Mouse (Mus musculus): ENCODE data around the gene Fgf12. TPM values are rescaled to one million over a fixed set of nuclear protein-coding genes. Genes with fewer than 3 reads are reported as not detected.

Gene Fgf12
- polyA plus RNA-seq, 1 experiment = 18.0 TPM

- peak; percentile 85 for DNase-seq (ENCODE audit: low read depth)
- TF ChIP-seq POLR2A (IDR thresholded peaks at IDR 0.05; ENCODE audit: borderline replicate concordance, extremely low read depth, insufficient read depth, insufficient read length, poor library complexity, severe bottlenecking) = no peak
- TF ChIP-seq CTCF (IDR thresholded peaks at IDR 0.05; ENCODE audit: borderline replicate concordance, extremely low read depth, insufficient read depth, insufficient read length) = no peak
Measured at GRCm38 (mm10) chr16:28402701-28403100, 350.2 kb downstream of the Fgf12 start.

- peak; percentile 60 for DNase-seq (ENCODE audit: low read depth)
- TF ChIP-seq CTCF (IDR thresholded peaks at IDR 0.05; ENCODE audit: borderline replicate concordance, extremely low read depth, insufficient read depth, insufficient read length) (no peak), POLR2A (IDR thresholded peaks at IDR 0.05; ENCODE audit: borderline replicate concordance, extremely low read depth, insufficient read depth, insufficient read length, poor library complexity, severe bottlenecking) (no peak)
Measured at GRCm38 (mm10) chr16:28391283-28391682, 361.6 kb downstream of the Fgf12 start.

- DNase-seq (ENCODE audit: low read depth) = no peak
Measured at GRCm38 (mm10) chr16:28389114-28389513, 363.8 kb downstream of the Fgf12 start.

GRCm38 (mm10) chr16:28374790-28375189, 378.1 kb downstream of the Fgf12 start:
- TF ChIP-seq CTCF (IDR thresholded peaks at IDR 0.05; ENCODE audit: borderline replicate concordance, extremely low read depth, insufficient read depth, insufficient read length) (no peak), POLR2A (IDR thresholded peaks at IDR 0.05; ENCODE audit: borderline replicate concordance, extremely low read depth, insufficient read depth, insufficient read length, poor library complexity, severe bottlenecking) (no peak)

More at GRCm38 (mm10) chr16:28389114-28389513, 363.8 kb downstream of the Fgf12 start:
- TF ChIP-seq CTCF (IDR thresholded peaks at IDR 0.05; ENCODE audit: borderline replicate concordance, extremely low read depth, insufficient read depth, insufficient read length) = no peak
- TF ChIP-seq POLR2A (IDR thresholded peaks at IDR 0.05; ENCODE audit: borderline replicate concordance, extremely low read depth, insufficient read depth, insufficient read length, poor library complexity, severe bottlenecking) = no peak

GRCm38 (mm10) chr16:28373311-28373710, 379.6 kb downstream of the Fgf12 start:
- no peak for DNase-seq (ENCODE audit: low read depth)
- TF ChIP-seq CTCF (IDR thresholded peaks at IDR 0.05; ENCODE audit: borderline replicate concordance, extremely low read depth, insufficient read depth, insufficient read length) (no peak), POLR2A (IDR thresholded peaks at IDR 0.05; ENCODE audit: borderline replicate concordance, extremely low read depth, insufficient read depth, insufficient read length, poor library complexity, severe bottlenecking) (no peak)

More at GRCm38 (mm10) chr16:28374790-28375189, 378.1 kb downstream of the Fgf12 start:
- DNase-seq (ENCODE audit: low read depth) = no peak

GRCm38 (mm10) chr16:28350624-28351023, 402.2 kb downstream of the Fgf12 start:
- peak; percentile 41 for DNase-seq (ENCODE audit: low read depth)
- no peak for TF ChIP-seq POLR2A (IDR thresholded peaks at IDR 0.05; ENCODE audit: borderline replicate concordance, extremely low read depth, insufficient read depth, insufficient read length, poor library complexity, severe bottlenecking)
- TF ChIP-seq CTCF (IDR thresholded peaks at IDR 0.05; ENCODE audit: borderline replicate concordance, extremely low read depth, insufficient read depth, insufficient read length) = no peak

GRCm38 (mm10) chr16:28345323-28345722, 407.5 kb downstream of the Fgf12 start:
- TF ChIP-seq POLR2A (IDR thresholded peaks at IDR 0.05; ENCODE audit: borderline replicate concordance, extremely low read depth, insufficient read depth, insufficient read length, poor library complexity, severe bottlenecking) = no peak
- no peak for TF ChIP-seq CTCF (IDR thresholded peaks at IDR 0.05; ENCODE audit: borderline replicate concordance, extremely low read depth, insufficient read depth, insufficient read length)
- DNase-seq (ENCODE audit: low read depth) = peak; percentile 75

GRCm38 (mm10) chr16:28337930-28338329, 414.9 kb downstream of the Fgf12 start:
- TF ChIP-seq CTCF (IDR thresholded peaks at IDR 0.05; ENCODE audit: borderline replicate concordance, extremely low read depth, insufficient read depth, insufficient read length) (0 out of 2 replicates have a peak, but pooled peaks have one; percentile 1), POLR2A (IDR thresholded peaks at IDR 0.05; ENCODE audit: borderline replicate concordance, extremely low read depth, insufficient read depth, insufficient read length, poor library complexity, severe bottlenecking) (no peak)
- no peak for DNase-seq (ENCODE audit: low read depth)

- no peak for DNase-seq (ENCODE audit: low read depth)
- TF ChIP-seq POLR2A (IDR thresholded peaks at IDR 0.05; ENCODE audit: borderline replicate concordance, extremely low read depth, insufficient read depth, insufficient read length, poor library complexity, severe bottlenecking) = no peak
- no peak for TF ChIP-seq CTCF (IDR thresholded peaks at IDR 0.05; ENCODE audit: borderline replicate concordance, extremely low read depth, insufficient read depth, insufficient read length)
Measured at GRCm38 (mm10) chr16:28336700-28337099, 416.2 kb downstream of the Fgf12 start.

- TF ChIP-seq CTCF (IDR thresholded peaks at IDR 0.05; ENCODE audit: borderline replicate concordance, extremely low read depth, insufficient read depth, insufficient read length) = no peak
- TF ChIP-seq POLR2A (IDR thresholded peaks at IDR 0.05; ENCODE audit: borderline replicate concordance, extremely low read depth, insufficient read depth, insufficient read length, poor library complexity, severe bottlenecking) = no peak
Measured at GRCm38 (mm10) chr16:28335025-28335424, 417.8 kb downstream of the Fgf12 start.

GRCm38 (mm10) chr16:28323576-28323975, 429.3 kb downstream of the Fgf12 start:
- DNase-seq (ENCODE audit: low read depth) = no peak
- TF ChIP-seq POLR2A (IDR thresholded peaks at IDR 0.05; ENCODE audit: borderline replicate concordance, extremely low read depth, insufficient read depth, insufficient read length, poor library complexity, severe bottlenecking) = no peak
- TF ChIP-seq CTCF (IDR thresholded peaks at IDR 0.05; ENCODE audit: borderline replicate concordance, extremely low read depth, insufficient read depth, insufficient read length) = no peak

More at GRCm38 (mm10) chr16:28335025-28335424, 417.8 kb downstream of the Fgf12 start:
- DNase-seq (ENCODE audit: low read depth) = no peak

- no peak for TF ChIP-seq CTCF (IDR thresholded peaks at IDR 0.05; ENCODE audit: borderline replicate concordance, extremely low read depth, insufficient read depth, insufficient read length)
- no peak for TF ChIP-seq POLR2A (IDR thresholded peaks at IDR 0.05; ENCODE audit: borderline replicate concordance, extremely low read depth, insufficient read depth, insufficient read length, poor library complexity, severe bottlenecking)
- peak; percentile 75 for DNase-seq (ENCODE audit: low read depth)
Measured at GRCm38 (mm10) chr16:28311618-28312017, 441.2 kb downstream of the Fgf12 start.
